In the genomic region with DNA sequence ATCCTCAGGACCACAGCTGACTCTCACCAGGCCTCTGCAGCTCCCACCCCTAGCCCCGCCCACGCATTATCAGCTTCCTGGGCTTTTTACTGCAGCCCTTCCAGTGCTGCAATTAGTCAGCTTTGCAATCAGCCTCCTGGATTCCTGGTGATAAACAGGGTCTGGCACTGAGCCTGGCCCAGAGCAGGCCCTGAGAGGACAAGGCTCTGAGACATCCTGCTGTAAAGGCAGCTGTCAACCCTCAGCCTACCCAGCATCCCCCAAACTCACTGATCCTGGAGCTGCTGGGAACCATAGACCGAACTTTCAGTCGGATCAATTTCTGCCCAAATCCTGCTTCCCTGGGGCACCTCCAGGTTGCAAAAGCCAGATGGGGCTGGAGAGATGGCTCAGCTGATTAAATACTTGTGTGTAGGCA, we compare ENCODE assay signal across 8 mouse cellular contexts. TPM values are rescaled to one million over a fixed set of nuclear protein-coding genes. Genes with fewer than 3 reads are reported as not detected.
A peak's percentile ranks its signal among the peaks of the same experiment; 100 is the strongest.
DNase-seq lines count a peak whose midpoint lies in the region; ATAC-seq and TF ChIP-seq lines count a peak whose summit lies in the region.

No protein-coding gene starts in this region.

- no peak for TF ChIP-seq CTCF in heart, adult 2 months (IDR thresholded peaks at IDR 0.05)

- TF ChIP-seq EP300 in heart, adult 2 months (IDR thresholded peaks at IDR 0.05; ENCODE audit: insufficient read depth, low read depth, low read length): peak; percentile 37; the same call in 1 of the 2 replicates

- intact Hi-C loops in heart, adult 2 months (cut with DNase I): no loop called here

- H3K79me2 ChIP-seq in heart, adult 2 months (replicated peaks; ENCODE audit: control insufficient read depth, insufficient read depth, low read length): no peaks in the 10 kb centered on the region

- no peaks in the 10 kb centered on the region for H3K9me3 ChIP-seq in embryonic facial prominence, embryonic 12.5 days
- no peaks in the 10 kb centered on the region for H3K9me3 ChIP-seq in hindbrain, embryonic 10.5 days
- no peaks in the 10 kb centered on the region for H3K9me3 ChIP-seq in stomach, embryonic 14.5 days (ENCODE audit: control insufficient read depth, low read depth, low read length)

- peak; percentile 67 for TF ChIP-seq POLR2A in heart, adult 2 months (IDR thresholded peaks at IDR 0.05; ENCODE audit: insufficient read depth, low read depth, low read length)

- peak overlapping the region; percentile 75 for H3K27ac ChIP-seq in heart, adult 2 months
- H3K27ac ChIP-seq in embryonic facial prominence, embryonic 12.5 days: peak overlapping the region; percentile 46; the same call in 1 of the 2 replicates
- peak overlapping the region; percentile 62; the same call in 1 of the 2 replicates for H3K27ac ChIP-seq in hindbrain, embryonic 10.5 days
- H3K27ac ChIP-seq in stomach, embryonic 14.5 days (ENCODE audit: low read length): peak overlapping the region; percentile 75; the same call in 1 of the 2 replicates

- H3K4me3 ChIP-seq in heart, adult 2 months: no peak overlapping the region
- no peak overlapping the region for H3K4me3 ChIP-seq in embryonic facial prominence, embryonic 12.5 days
- no peak overlapping the region for H3K4me3 ChIP-seq in hindbrain, embryonic 10.5 days
- H3K4me3 ChIP-seq in stomach, embryonic 14.5 days (ENCODE audit: low read depth, low read length): no peak overlapping the region

- H3K4me1 ChIP-seq in heart, adult 2 months (ENCODE audit: control insufficient read depth, insufficient read depth, low read length): peaks cover 21% of the 10 kb centered on the region
- H3K4me1 ChIP-seq in embryonic facial prominence, embryonic 12.5 days: no peaks in the 10 kb centered on the region
- peaks cover 26% of the 10 kb centered on the region for H3K4me1 ChIP-seq in hindbrain, embryonic 10.5 days (replicated peaks)
- H3K4me1 ChIP-seq in stomach, embryonic 14.5 days (ENCODE audit: control insufficient read depth, insufficient read depth, low read length): 0 out of 2 replicates have a peak, but pooled peaks cover 10% of the 10 kb centered on the region

- H3K9ac ChIP-seq in heart, adult 2 months (ENCODE audit: low read depth, low read length): no peak overlapping the region
- no peak overlapping the region for H3K9ac ChIP-seq in embryonic facial prominence, embryonic 12.5 days
- no peak overlapping the region for H3K9ac ChIP-seq in stomach, embryonic 14.5 days (replicated peaks; ENCODE audit: low read depth, low read length)

- H3K27me3 ChIP-seq in heart, adult 2 months (ENCODE audit: control insufficient read depth, insufficient read depth, low read length): no peaks in the 10 kb centered on the region
- H3K27me3 ChIP-seq in embryonic facial prominence, embryonic 12.5 days: no peaks in the 10 kb centered on the region
- no peaks in the 10 kb centered on the region for H3K27me3 ChIP-seq in hindbrain, embryonic 10.5 days (ENCODE audit: insufficient read depth, poor library complexity, severe bottlenecking)
- no peaks in the 10 kb centered on the region for H3K27me3 ChIP-seq in stomach, embryonic 14.5 days (ENCODE audit: control insufficient read depth, insufficient read depth, low read length)

- WGBS in heart, adult 2 months: 19% methylated on average over 4 of the region's 4 CpGs
- 26% methylated on average over 4 of the region's 4 CpGs for WGBS in embryonic facial prominence, embryonic 12.5 days
- 45% methylated on average over 4 of the region's 4 CpGs for WGBS in hindbrain, embryonic 10.5 days
- 30% methylated on average over 4 of the region's 4 CpGs for WGBS in stomach, embryonic 14.5 days

- H3K36me3 ChIP-seq in heart, adult 2 months (ENCODE audit: control insufficient read depth, insufficient read depth, low read length): no peaks in the 10 kb centered on the region
- H3K36me3 ChIP-seq in embryonic facial prominence, embryonic 12.5 days: no peaks in the 10 kb centered on the region
- H3K36me3 ChIP-seq in hindbrain, embryonic 10.5 days: 0 out of 2 replicates have a peak, but pooled peaks cover 4% of the 10 kb centered on the region
- H3K36me3 ChIP-seq in stomach, embryonic 14.5 days (ENCODE audit: control insufficient read depth, insufficient read depth, low read length): no peaks in the 10 kb centered on the region

- ATAC-seq in embryonic facial prominence, embryonic 12.5 days (ENCODE audit: insufficient number of reproducible peaks, insufficient read depth, low FRiP score, low TSS enrichment): no peak
- peak; percentile 35; the same call in 1 of the 2 replicates for ATAC-seq in stomach, embryonic 14.5 days (ENCODE audit: insufficient number of reproducible peaks, insufficient read depth, low FRiP score, low read depth)

- no peak overlapping the region for H3K4me2 ChIP-seq in embryonic facial prominence, embryonic 12.5 days (replicated peaks)
- H3K4me2 ChIP-seq in stomach, embryonic 14.5 days (replicated peaks; ENCODE audit: low read depth, low read length): no peak overlapping the region

- DNase-seq in heart, adult 2 months: peak; percentile 40 to 46
- DNase-seq in heart, adult 8-10 months (ENCODE audit: low spot score): no peak
- peak; percentile 47 for DNase-seq in adrenal gland, postnatal 10 days
- peak; percentile 13 for DNase-seq in hindbrain, embryonic 10.5 days (ENCODE audit: low spot score)
- peak; percentile 70 for DNase-seq in liver
- DNase-seq in thymus, postnatal 36 days: no peak

RNA-seq across cellular contexts. Expression of gene Dnah17, which starts 3.3 kb away (rescaled TPM):
- under 1 TPM; 0.11 to 0.26 TPM for total RNA-seq in heart, adult 2 months (2021)
- polyA plus RNA-seq in heart, adult 2 months (2012; rRNA removed): 0.03 and 0.08 TPM in 2 replicates
- total RNA-seq in heart, adult 8-10 months (2022): under 1 TPM; 0.03 to 0.66 (median 0.07) TPM
- total RNA-seq in adrenal gland, postnatal 10 days (2021): under 1 TPM; 0.03 to 0.09 TPM
- 0.23 and 0.27 TPM in 2 replicates for polyA plus RNA-seq in embryonic facial prominence, embryonic 12.5 days (2016; fragmentation: Nextera tagmentation; extraction: Ambion mirVana)
- 0.19 and 0.33 TPM in 2 replicates for polyA plus RNA-seq in hindbrain, embryonic 10.5 days (2016; fragmentation: Nextera tagmentation; extraction: Ambion mirVana)
- 0.25 and 0.29 TPM in 2 replicates for polyA plus RNA-seq in stomach, embryonic 14.5 days (2014; fragmentation: Nextera tagmentation; extraction: Ambion mirVana)

Comparison
In these comparisons a context has a peak if more than half of its experiments do, and no peak if none do; other contexts are left out.
1. DNase-seq: peak in heart, adult 2 months (2 of 2), adrenal gland, postnatal 10 days (single experiment), hindbrain, embryonic 10.5 days (single experiment) and liver (single experiment); none in heart, adult 8-10 months (single experiment) and thymus, postnatal 36 days (0 of 2).
2. Peak in every context shown above with its lines, with median percentiles within 50 percentile points of each other: H3K27ac ChIP-seq.